Mouse (Mus musculus): ENCODE measurements around the gene Qdpr. TPM values are rescaled to one million over a fixed set of nuclear protein-coding genes. Genes with fewer than 3 reads are reported as not detected.
"Not testable (repeated sequence)": the region's sequence is repeated elsewhere in the genome, so short reads cannot be mapped to it uniquely, and the experiment has no call there.

The Qdpr gene
- polyA plus RNA-seq, 1 experiment = 49.1 TPM

GRCm38 (mm10) chr5:45437826-45438225 is 12.2 kb downstream of the Qdpr start:
- Histone ChIP-seq H3K79me2 (ENCODE audit: control insufficient read depth, insufficient read depth) (no peaks in the 10 kb centered on the region), H3K79me3 (ENCODE audit: low read depth) (no peaks in the 10 kb centered on the region), H3K27me3 (ENCODE audit: control insufficient read depth, insufficient read depth, insufficient read length) (no peaks in the 10 kb centered on the region), H3K4me3 (ENCODE audit: insufficient read depth, poor library complexity, severe bottlenecking) (no peak overlapping the region), H3ac (ENCODE audit: control insufficient read depth, insufficient read length, low read depth) (no peak overlapping the region), H3K36me3 (ENCODE audit: control insufficient read depth, insufficient read depth) (peaks cover 11% of the 10 kb centered on the region)
- TF ChIP-seq FOSL1 (IDR thresholded peaks at IDR 0.05; ENCODE audit: insufficient read depth, low read length, poor library complexity, severe bottlenecking) = no peak
- TF ChIP-seq MAX (IDR thresholded peaks at IDR 0.05) = no peak
- TF ChIP-seq USF1 (IDR thresholded peaks at IDR 0.05; ENCODE audit: low read depth) = no peak
- no peak for TF ChIP-seq MYOG (IDR thresholded peaks at IDR 0.05; ENCODE audit: control insufficient read depth, extremely low read depth, insufficient read length)
- TF ChIP-seq CTCF (IDR thresholded peaks at IDR 0.05; ENCODE audit: control insufficient read depth, insufficient read depth, insufficient read length) = no peak
- no peak for TF ChIP-seq MYOD1 (IDR thresholded peaks at IDR 0.05; ENCODE audit: control insufficient read depth, insufficient read length, low read depth)
- TF ChIP-seq CEBPB (IDR thresholded peaks at IDR 0.05; ENCODE audit: low read depth) = no peak

GRCm38 (mm10) chr5:45435967-45436950 is 13.8 kb downstream of the Qdpr start:
- no peaks in the 10 kb centered on the region for H3K27me3 ChIP-seq (ENCODE audit: control insufficient read depth, insufficient read depth, insufficient read length)
- H3K79me3 ChIP-seq (ENCODE audit: low read depth) = no peaks in the 10 kb centered on the region
- H3K79me2 ChIP-seq (ENCODE audit: control insufficient read depth, insufficient read depth) = no peaks in the 10 kb centered on the region
- no peak for TF ChIP-seq MYOG (IDR thresholded peaks at IDR 0.05; ENCODE audit: control insufficient read depth, extremely low read depth, insufficient read length)
- no peak for TF ChIP-seq CEBPB (IDR thresholded peaks at IDR 0.05; ENCODE audit: low read depth)
- no peak for TF ChIP-seq CTCF (IDR thresholded peaks at IDR 0.05; ENCODE audit: control insufficient read depth, insufficient read depth, insufficient read length)
- TF ChIP-seq FOSL1 (IDR thresholded peaks at IDR 0.05; ENCODE audit: insufficient read depth, low read length, poor library complexity, severe bottlenecking) = no peak
- TF ChIP-seq MAX (IDR thresholded peaks at IDR 0.05) = no peak
- no peak for TF ChIP-seq USF1 (IDR thresholded peaks at IDR 0.05; ENCODE audit: low read depth)
- TF ChIP-seq MYOD1 (IDR thresholded peaks at IDR 0.05; ENCODE audit: control insufficient read depth, insufficient read length, low read depth) = no peak
- H3K4me3 ChIP-seq (ENCODE audit: insufficient read depth, poor library complexity, severe bottlenecking) = no peak overlapping the region
- H3ac ChIP-seq (ENCODE audit: control insufficient read depth, insufficient read length, low read depth) = no peak overlapping the region
- H3K36me3 ChIP-seq (ENCODE audit: control insufficient read depth, insufficient read depth) = peaks cover 7% of the 10 kb centered on the region

GRCm38 (mm10) chr5:45427891-45428290 is 22.1 kb downstream of the Qdpr start:
- H3K36me3 ChIP-seq (ENCODE audit: control insufficient read depth, insufficient read depth) = no peaks in the 10 kb centered on the region
- TF ChIP-seq USF1 (IDR thresholded peaks at IDR 0.05; ENCODE audit: low read depth) (no peak), MYOD1 (IDR thresholded peaks at IDR 0.05; ENCODE audit: control insufficient read depth, insufficient read length, low read depth) (no peak), CTCF (IDR thresholded peaks at IDR 0.05; ENCODE audit: control insufficient read depth, insufficient read depth, insufficient read length) (no peak), MAX (IDR thresholded peaks at IDR 0.05) (no peak), CEBPB (IDR thresholded peaks at IDR 0.05; ENCODE audit: low read depth) (no peak), MYOG (IDR thresholded peaks at IDR 0.05; ENCODE audit: control insufficient read depth, extremely low read depth, insufficient read length) (no peak), FOSL1 (IDR thresholded peaks at IDR 0.05; ENCODE audit: insufficient read depth, low read length, poor library complexity, severe bottlenecking) (no peak)
- H3K79me2 ChIP-seq (ENCODE audit: control insufficient read depth, insufficient read depth) = no peaks in the 10 kb centered on the region
- no peaks in the 10 kb centered on the region for H3K27me3 ChIP-seq (ENCODE audit: control insufficient read depth, insufficient read depth, insufficient read length)
- H3K4me3 ChIP-seq (ENCODE audit: insufficient read depth, poor library complexity, severe bottlenecking) = no peak overlapping the region
- no peak overlapping the region for H3ac ChIP-seq (ENCODE audit: control insufficient read depth, insufficient read length, low read depth)
- H3K79me3 ChIP-seq (ENCODE audit: low read depth) = no peaks in the 10 kb centered on the region

- Histone ChIP-seq H3ac (ENCODE audit: control insufficient read depth, insufficient read length, low read depth) (no peak overlapping the region), H3K4me3 (ENCODE audit: insufficient read depth, poor library complexity, severe bottlenecking) (no peak overlapping the region)
These were observed 23.5 kb downstream of the Qdpr start for GRCm38 (mm10) chr5:45426416-45427034.

GRCm38 (mm10) chr5:45425771-45426170 is 24.3 kb downstream of the Qdpr start:
- not testable (repeated sequence) for H3K4me3 ChIP-seq (ENCODE audit: insufficient read depth, poor library complexity, severe bottlenecking); H3ac ChIP-seq (ENCODE audit: control insufficient read depth, insufficient read length, low read depth); H3K79me2 ChIP-seq (ENCODE audit: control insufficient read depth, insufficient read depth); H3K79me3 ChIP-seq (ENCODE audit: low read depth); H3K27me3 ChIP-seq (ENCODE audit: control insufficient read depth, insufficient read depth, insufficient read length); H3K36me3 ChIP-seq (ENCODE audit: control insufficient read depth, insufficient read depth)

More at GRCm38 (mm10) chr5:45426416-45427034, 23.5 kb downstream of the Qdpr start:
- no peaks in the 10 kb centered on the region for H3K27me3 ChIP-seq (ENCODE audit: control insufficient read depth, insufficient read depth, insufficient read length)
- H3K79me2 ChIP-seq (ENCODE audit: control insufficient read depth, insufficient read depth) = no peaks in the 10 kb centered on the region
- TF ChIP-seq MYOG (IDR thresholded peaks at IDR 0.05; ENCODE audit: control insufficient read depth, extremely low read depth, insufficient read length) (no peak), CEBPB (IDR thresholded peaks at IDR 0.05; ENCODE audit: low read depth) (no peak), CTCF (IDR thresholded peaks at IDR 0.05; ENCODE audit: control insufficient read depth, insufficient read depth, insufficient read length) (no peak), FOSL1 (IDR thresholded peaks at IDR 0.05; ENCODE audit: insufficient read depth, low read length, poor library complexity, severe bottlenecking) (no peak), MAX (IDR thresholded peaks at IDR 0.05) (no peak), MYOD1 (IDR thresholded peaks at IDR 0.05; ENCODE audit: control insufficient read depth, insufficient read length, low read depth) (no peak), USF1 (IDR thresholded peaks at IDR 0.05; ENCODE audit: low read depth) (no peak)
- H3K79me3 ChIP-seq (ENCODE audit: low read depth) = no peaks in the 10 kb centered on the region
- no peaks in the 10 kb centered on the region for H3K36me3 ChIP-seq (ENCODE audit: control insufficient read depth, insufficient read depth)
